Mouse (Mus musculus) thymus, postnatal 4 days (tissue): ENCODE data around the gene 2210408I21Rik.
A peak's percentile ranks its signal among the peaks of the same experiment; 100 is the strongest.
"Not testable (repeated sequence)": the region's sequence is repeated elsewhere in the genome, so short reads cannot be mapped to it uniquely, and the experiment has no call there.

Experiments
- DNase-seq: peaks from one replicate; pipeline ENCODE4 v3.0.0; 2021

Gene 2210408I21Rik

GRCm38 (mm10) chr13:77134931-77135620 lies at the start of gene 2210408I21Rik, which contains the start of gene Slf1:
TSS of gene 2210408I21Rik (plus strand) at chr13:77135540.
TSS of gene Slf1 (minus strand) at chr13:77135473.
- DNase-seq, result peak; percentile 84

GRCm38 (mm10) chr13:77092876-77093275 lies 42.5 kb upstream of the 2210408I21Rik start:
- DNase-seq, result not testable (repeated sequence)

- DNase-seq, result no peak
Measured at GRCm38 (mm10) chr13:77107734-77108133, 27.6 kb upstream of the 2210408I21Rik start.

GRCm38 (mm10) chr13:77118695-77119094 lies 16.6 kb upstream of the 2210408I21Rik start:
- DNase-seq, result no peak

- DNase-seq, result no peak
Measured at GRCm38 (mm10) chr13:77125159-77125558, 10.2 kb upstream of the 2210408I21Rik start.

- DNase-seq, result no peak
Measured at GRCm38 (mm10) chr13:77128240-77128639, 7.1 kb upstream of the 2210408I21Rik start.

GRCm38 (mm10) chr13:77131132-77131531 lies 4.2 kb upstream of the 2210408I21Rik start:
- DNase-seq, result no peak

- no peak for DNase-seq
Measured at GRCm38 (mm10) chr13:77135621-77135981, 261 bp downstream of the 2210408I21Rik start.

- DNase-seq, result no peak
Measured at GRCm38 (mm10) chr13:77140890-77141289, 5.5 kb downstream of the 2210408I21Rik start.

GRCm38 (mm10) chr13:77177931-77178330 lies 42.6 kb downstream of the 2210408I21Rik start:
- DNase-seq, result no peak

- no peak for DNase-seq
Measured at GRCm38 (mm10) chr13:77190606-77191005, 55.3 kb downstream of the 2210408I21Rik start.

- DNase-seq, result no peak
Measured at GRCm38 (mm10) chr13:77192201-77192600, 56.9 kb downstream of the 2210408I21Rik start.

- no peak for DNase-seq
Measured at GRCm38 (mm10) chr13:77208764-77209418, 73.6 kb downstream of the 2210408I21Rik start.

- no peak for DNase-seq
Measured at GRCm38 (mm10) chr13:77213196-77213595, 77.9 kb downstream of the 2210408I21Rik start.

GRCm38 (mm10) chr13:77215460-77215859 lies 80.1 kb downstream of the 2210408I21Rik start:
- DNase-seq, result no peak

- no peak for DNase-seq
Measured at GRCm38 (mm10) chr13:77217672-77218280, 82.4 kb downstream of the 2210408I21Rik start.

- DNase-seq, result no peak
Measured at GRCm38 (mm10) chr13:77221072-77221471, 85.7 kb downstream of the 2210408I21Rik start.

GRCm38 (mm10) chr13:77256541-77256940 lies 121.2 kb downstream of the 2210408I21Rik start:
- DNase-seq, result no peak

- no peak for DNase-seq
Measured at GRCm38 (mm10) chr13:77262715-77263338, 127.5 kb downstream of the 2210408I21Rik start.

GRCm38 (mm10) chr13:77263400-77264179 lies 128.2 kb downstream of the 2210408I21Rik start:
- no peak for DNase-seq

GRCm38 (mm10) chr13:77264481-77264880 lies 129.1 kb downstream of the 2210408I21Rik start:
- no peak for DNase-seq

GRCm38 (mm10) chr13:77275172-77275747 lies 139.9 kb downstream of the 2210408I21Rik start:
- no peak for DNase-seq
